Mouse (Mus musculus) erythroblast, embryonic 14.5 days (primary cell): ENCODE results near the gene Fbln1. TPM values are rescaled to one million over a fixed set of nuclear protein-coding genes. Genes with fewer than 3 reads are reported as not detected.
"Not testable (repeated sequence)": the region's sequence is repeated elsewhere in the genome, so short reads cannot be mapped to it uniquely, and the experiment has no call there.

Source experiments
- H3K27me3 ChIP-seq: 2 replicates; pipeline ENCODE4 v1.6.1; 2012; ENCODE audit warnings: inconsistent platforms; ENCODE audit not compliant: control insufficient read depth
- H3K36me3 ChIP-seq: 2 replicates; pipeline ENCODE4 v1.6.1; 2012; ENCODE audit warnings: mild to moderate bottlenecking, inconsistent platforms; ENCODE audit not compliant: control insufficient read depth
- H3K4me1 ChIP-seq: 2 replicates; pipeline ENCODE4 v1.6.1; 2012; ENCODE audit warnings: inconsistent platforms; ENCODE audit not compliant: control insufficient read depth
- H3K4me3 ChIP-seq: replicated peaks from 2 replicates; pipeline ENCODE3; 2012; ENCODE audit warnings: moderate library complexity, mild to moderate bottlenecking, inconsistent platforms
- H3K9me3 ChIP-seq: 2 replicates; pipeline ENCODE4 v1.6.1; 2012; ENCODE audit warnings: low read length, inconsistent platforms, mixed read lengths; ENCODE audit not compliant: control insufficient read depth
- GATA1 ChIP-seq: IDR thresholded peaks from 2 replicates; pipeline ENCODE4 v1.6.1; 2012; ENCODE audit warnings: low read length, inconsistent platforms, mixed read lengths
- TAL1 ChIP-seq: IDR thresholded peaks from 3 replicates; pipeline ENCODE4 v1.6.1; 2012; ENCODE audit warnings: low read length, inconsistent platforms, mixed read lengths
- polyA plus RNA-seq: library from polyadenylated mRNA; stranded (reverse); fragments of >175 nt; gene quantifications from 2 replicates; pipeline ENCODE4 v1.2.3, GENCODE M21; 2012

The Fbln1 gene
- polyA plus RNA-seq, 1 experiment: not detected

GRCm38 (mm10) chr15:85319924-85320668 is 114.3 kb downstream of the Fbln1 start:
- Histone ChIP-seq H3K36me3 (no peaks in the 10 kb centered on the region), H3K4me1 (no peaks in the 10 kb centered on the region)
- TF ChIP-seq GATA1: no peak

GRCm38 (mm10) chr15:85323214-85323613 is 117.5 kb downstream of the Fbln1 start:
- no peak for TF ChIP-seq GATA1
- TF ChIP-seq TAL1: no peak
- H3K4me1 ChIP-seq: no peaks in the 10 kb centered on the region
- H3K27me3 ChIP-seq: 0 out of 2 replicates have a peak, but pooled peaks cover 2% of the 10 kb centered on the region
- H3K4me3 ChIP-seq: no peak overlapping the region
- H3K36me3 ChIP-seq: no peaks in the 10 kb centered on the region
- no peaks in the 10 kb centered on the region for H3K9me3 ChIP-seq

More at GRCm38 (mm10) chr15:85319924-85320668, 114.3 kb downstream of the Fbln1 start:
- Histone ChIP-seq H3K4me3 (no peak overlapping the region), H3K27me3 (no peaks in the 10 kb centered on the region), H3K9me3 (no peaks in the 10 kb centered on the region)

- Histone ChIP-seq H3K36me3 (no peaks in the 10 kb centered on the region), H3K4me1 (no peaks in the 10 kb centered on the region), H3K9me3 (peaks cover 3% of the 10 kb centered on the region; the same call in 1 of the 2 replicates), H3K27me3 (0 out of 2 replicates have a peak, but pooled peaks cover 2% of the 10 kb centered on the region), H3K4me3 (no peak overlapping the region)
- TF ChIP-seq TAL1: no peak
- TF ChIP-seq GATA1: no peak
Measured at GRCm38 (mm10) chr15:85324426-85324825, 118.7 kb downstream of the Fbln1 start.

GRCm38 (mm10) chr15:85327808-85328207 is 122.1 kb downstream of the Fbln1 start:
- H3K4me3 ChIP-seq: no peak overlapping the region
- no peaks in the 10 kb centered on the region for H3K36me3 ChIP-seq
- no peaks in the 10 kb centered on the region for H3K4me1 ChIP-seq
- H3K9me3 ChIP-seq: peaks cover 3% of the 10 kb centered on the region; the same call in 1 of the 2 replicates
- H3K27me3 ChIP-seq: 0 out of 2 replicates have a peak, but pooled peaks cover 2% of the 10 kb centered on the region
- no peak for TF ChIP-seq GATA1
- no peak for TF ChIP-seq TAL1

- H3K9me3 ChIP-seq, H3K36me3 ChIP-seq, H3K4me1 ChIP-seq, H3K4me3 ChIP-seq, H3K27me3 ChIP-seq: not testable (repeated sequence)
Measured at GRCm38 (mm10) chr15:85328455-85328854, 122.7 kb downstream of the Fbln1 start.

- peaks cover 3% of the 10 kb centered on the region; the same call in 1 of the 2 replicates for H3K9me3 ChIP-seq
- no peaks in the 10 kb centered on the region for H3K36me3 ChIP-seq
- 0 out of 2 replicates have a peak, but pooled peaks cover 2% of the 10 kb centered on the region for H3K27me3 ChIP-seq
- no peak overlapping the region for H3K4me3 ChIP-seq
- H3K4me1 ChIP-seq: no peaks in the 10 kb centered on the region
- TF ChIP-seq TAL1 (no peak), GATA1 (no peak)
Measured at GRCm38 (mm10) chr15:85329096-85329495, 123.3 kb downstream of the Fbln1 start.

- no peak overlapping the region for H3K4me3 ChIP-seq
Measured at GRCm38 (mm10) chr15:85330024-85330423, 124.3 kb downstream of the Fbln1 start.

GRCm38 (mm10) chr15:85333511-85333910 is 127.8 kb downstream of the Fbln1 start:
- not testable (repeated sequence) for H3K9me3 ChIP-seq, H3K27me3 ChIP-seq, H3K4me3 ChIP-seq, H3K36me3 ChIP-seq
- H3K4me1 ChIP-seq: peaks cover 21% of the 10 kb centered on the region

More at GRCm38 (mm10) chr15:85330024-85330423, 124.3 kb downstream of the Fbln1 start:
- no peak for TF ChIP-seq GATA1
- no peak for TF ChIP-seq TAL1
- Histone ChIP-seq H3K36me3 (no peaks in the 10 kb centered on the region), H3K27me3 (0 out of 2 replicates have a peak, but pooled peaks cover 2% of the 10 kb centered on the region), H3K4me1 (no peaks in the 10 kb centered on the region), H3K9me3 (peaks cover 3% of the 10 kb centered on the region; the same call in 1 of the 2 replicates)

GRCm38 (mm10) chr15:85334234-85334633 is 128.5 kb downstream of the Fbln1 start:
- peaks cover 22% of the 10 kb centered on the region for H3K4me1 ChIP-seq
- H3K36me3 ChIP-seq: no peaks in the 10 kb centered on the region
- TF ChIP-seq TAL1: no peak
- TF ChIP-seq GATA1: no peak
- no peak overlapping the region for H3K4me3 ChIP-seq
- no peaks in the 10 kb centered on the region for H3K27me3 ChIP-seq
- 0 out of 2 replicates have a peak, but pooled peaks cover under 1% of the 10 kb centered on the region for H3K9me3 ChIP-seq
